11 mouse cellular contexts compared by ENCODE assay signal in genomic region chr5:143572195-143572594, GRCm38 (mm10). TPM values are rescaled to one million over a fixed set of nuclear protein-coding genes. Genes with fewer than 3 reads are reported as not detected.
DNase-seq lines count a peak whose midpoint lies in the region; ATAC-seq and TF ChIP-seq lines count a peak whose summit lies in the region.
"Had no signal": no experiment of that assay in that cellular context is flagged by ENCODE, and none has a peak within 500 bp of the region (broad histone marks: within the 10 kb centered on the region; RNA-seq: fewer than 3 reads in every experiment).

No protein-coding gene starts in this region.

- DNase-seq in embryonic facial prominence, embryonic 11.5 days (ENCODE audit: low spot score): peak; percentile 9
- no peak for DNase-seq in embryonic facial prominence, embryonic 10.5 days (ENCODE audit: low spot score)
- DNase-seq in kidney, postnatal 0 days (ENCODE audit: low spot score): peak; percentile 92
- no peak for DNase-seq in thymus, postnatal 0 days (ENCODE audit: low spot score)
- DNase-seq: B cell, adult 2 months had no signal

- H3K4me1 ChIP-seq in embryonic facial prominence, embryonic 11.5 days (ENCODE audit: control insufficient read depth, insufficient read depth, low read length): no peaks in the 10 kb centered on the region
- H3K4me1 ChIP-seq in embryonic facial prominence, embryonic 10.5 days: peaks cover 4% of the 10 kb centered on the region; the same call in 1 of the 2 replicates
- peaks cover 19% of the 10 kb centered on the region for H3K4me1 ChIP-seq in heart, embryonic 13.5 days
- H3K4me1 ChIP-seq in kidney, postnatal 0 days (replicated peaks; ENCODE audit: insufficient read depth, low read length): no peaks in the 10 kb centered on the region
- 0 out of 2 replicates have a peak, but pooled peaks cover 5% of the 10 kb centered on the region for H3K4me1 ChIP-seq in stomach, embryonic 15.5 days
- no peaks in the 10 kb centered on the region for H3K4me1 ChIP-seq in forebrain, embryonic 13.5 days
- H3K4me1 ChIP-seq: neural tube, embryonic 13.5 days had no signal

- H3K9ac ChIP-seq in embryonic facial prominence, embryonic 11.5 days (replicated peaks; ENCODE audit: low read length): no peak overlapping the region
- no peak overlapping the region for H3K9ac ChIP-seq in heart, embryonic 13.5 days
- H3K9ac ChIP-seq in kidney, postnatal 0 days (ENCODE audit: low read depth, low read length): no peak overlapping the region
- H3K9ac ChIP-seq in stomach, embryonic 15.5 days: no peak overlapping the region
- H3K9ac ChIP-seq in forebrain, embryonic 13.5 days: no peak overlapping the region
- H3K9ac ChIP-seq: limb, embryonic 13.5 days; neural tube, embryonic 13.5 days had no signal

- H3K27me3 ChIP-seq in embryonic facial prominence, embryonic 11.5 days (ENCODE audit: control insufficient read depth, insufficient read depth, low read length): no peaks in the 10 kb centered on the region
- no peaks in the 10 kb centered on the region for H3K27me3 ChIP-seq in embryonic facial prominence, embryonic 10.5 days (replicated peaks; ENCODE audit: low read depth, poor library complexity, severe bottlenecking)
- no peaks in the 10 kb centered on the region for H3K27me3 ChIP-seq in heart, embryonic 13.5 days (replicated peaks)
- H3K27me3 ChIP-seq in kidney, postnatal 0 days (ENCODE audit: insufficient read depth, low read length): no peaks in the 10 kb centered on the region
- H3K27me3 ChIP-seq in stomach, embryonic 15.5 days (replicated peaks): no peaks in the 10 kb centered on the region
- no peaks in the 10 kb centered on the region for H3K27me3 ChIP-seq in forebrain, embryonic 13.5 days
- H3K27me3 ChIP-seq: limb, embryonic 13.5 days; neural tube, embryonic 13.5 days had no signal

- no peak overlapping the region for H3K4me2 ChIP-seq in embryonic facial prominence, embryonic 11.5 days (ENCODE audit: low read depth, low read length)
- H3K4me2 ChIP-seq in heart, embryonic 13.5 days: no peak overlapping the region
- H3K4me2 ChIP-seq in kidney, postnatal 0 days (ENCODE audit: low read length): no peak overlapping the region
- H3K4me2 ChIP-seq in stomach, embryonic 15.5 days: no peak overlapping the region
- no peak overlapping the region for H3K4me2 ChIP-seq in forebrain, embryonic 13.5 days
- H3K4me2 ChIP-seq: limb, embryonic 13.5 days; neural tube, embryonic 13.5 days had no signal

- ATAC-seq in embryonic facial prominence, embryonic 11.5 days (replicated peaks; ENCODE audit: insufficient number of reproducible peaks, low FRiP score, low TSS enrichment, low read depth): no peak
- no peak for ATAC-seq in heart, embryonic 13.5 days (ENCODE audit: extremely low read depth, insufficient number of reproducible peaks, low FRiP score, low TSS enrichment)
- peak; percentile 61 for ATAC-seq in kidney, postnatal 0 days (replicated peaks; ENCODE audit: low FRiP score, low read depth)
- ATAC-seq in stomach, embryonic 15.5 days (ENCODE audit: insufficient read depth, low FRiP score, low read depth): peak; percentile 27
- no peak for ATAC-seq in cerebellum, adult (ENCODE audit: insufficient number of reproducible peaks, low FRiP score, low TSS enrichment)
- ATAC-seq in forebrain, embryonic 13.5 days: no peak

- TF ChIP-seq CTCF in kidney, postnatal 0 days (IDR thresholded peaks at IDR 0.05; ENCODE audit: low read depth): no peak

- no peak overlapping the region for H3K27ac ChIP-seq in embryonic facial prominence, embryonic 11.5 days (replicated peaks; ENCODE audit: low read depth, low read length)
- H3K27ac ChIP-seq in embryonic facial prominence, embryonic 10.5 days (replicated peaks): no peak overlapping the region
- peak overlapping the region; percentile 44 for H3K27ac ChIP-seq in heart, embryonic 13.5 days (replicated peaks)
- peak overlapping the region; percentile 77 for H3K27ac ChIP-seq in kidney, postnatal 0 days
- peak overlapping the region; percentile 63 for H3K27ac ChIP-seq in stomach, embryonic 15.5 days
- H3K27ac ChIP-seq in forebrain, embryonic 13.5 days: no peak overlapping the region
- H3K27ac ChIP-seq: limb, embryonic 13.5 days; neural tube, embryonic 13.5 days had no signal

- 74% methylated on average over 5 of the region's 5 CpGs for WGBS in embryonic facial prominence, embryonic 11.5 days
- 74% methylated on average over 5 of the region's 5 CpGs for WGBS in embryonic facial prominence, embryonic 10.5 days
- 59% methylated on average over 5 of the region's 5 CpGs for WGBS in heart, embryonic 13.5 days
- WGBS in kidney, postnatal 0 days: 53% methylated on average over 5 of the region's 5 CpGs
- WGBS in stomach, embryonic 15.5 days: 46% methylated on average over 5 of the region's 5 CpGs
- WGBS in forebrain, embryonic 13.5 days: 88% methylated on average over 5 of the region's 5 CpGs

- no peaks in the 10 kb centered on the region for H3K9me3 ChIP-seq in embryonic facial prominence, embryonic 11.5 days (replicated peaks; ENCODE audit: control insufficient read depth, low read length)
- H3K9me3 ChIP-seq in embryonic facial prominence, embryonic 10.5 days: no peaks in the 10 kb centered on the region
- no peaks in the 10 kb centered on the region for H3K9me3 ChIP-seq in heart, embryonic 13.5 days
- no peaks in the 10 kb centered on the region for H3K9me3 ChIP-seq in kidney, postnatal 0 days (replicated peaks; ENCODE audit: low read length)
- no peaks in the 10 kb centered on the region for H3K9me3 ChIP-seq in stomach, embryonic 15.5 days
- no peaks in the 10 kb centered on the region for H3K9me3 ChIP-seq in forebrain, embryonic 13.5 days (replicated peaks)
- H3K9me3 ChIP-seq: limb, embryonic 13.5 days; neural tube, embryonic 13.5 days had no signal

- no peak overlapping the region for H3K4me3 ChIP-seq in embryonic facial prominence, embryonic 11.5 days (ENCODE audit: low read depth, low read length)
- H3K4me3 ChIP-seq in embryonic facial prominence, embryonic 10.5 days: no peak overlapping the region
- H3K4me3 ChIP-seq in heart, embryonic 13.5 days: no peak overlapping the region
- H3K4me3 ChIP-seq in kidney, postnatal 0 days (replicated peaks; ENCODE audit: low read depth, low read length): no peak overlapping the region
- H3K4me3 ChIP-seq in stomach, embryonic 15.5 days (replicated peaks): no peak overlapping the region
- no peak overlapping the region for H3K4me3 ChIP-seq in forebrain, embryonic 13.5 days
- H3K4me3 ChIP-seq: limb, embryonic 13.5 days; neural tube, embryonic 13.5 days had no signal

- no peaks in the 10 kb centered on the region for H3K36me3 ChIP-seq in embryonic facial prominence, embryonic 11.5 days (replicated peaks; ENCODE audit: control insufficient read depth, insufficient read depth, low read depth, low read length)
- H3K36me3 ChIP-seq in embryonic facial prominence, embryonic 10.5 days (replicated peaks): no peaks in the 10 kb centered on the region
- no peaks in the 10 kb centered on the region for H3K36me3 ChIP-seq in heart, embryonic 13.5 days
- no peaks in the 10 kb centered on the region for H3K36me3 ChIP-seq in kidney, postnatal 0 days (ENCODE audit: insufficient read depth, low read length)
- H3K36me3 ChIP-seq in stomach, embryonic 15.5 days: no peaks in the 10 kb centered on the region
- no peaks in the 10 kb centered on the region for H3K36me3 ChIP-seq in forebrain, embryonic 13.5 days (ENCODE audit: poor library complexity, severe bottlenecking)
- H3K36me3 ChIP-seq: limb, embryonic 13.5 days; neural tube, embryonic 13.5 days had no signal

RNA-seq across cellular contexts. Expression of gene Rac1, which starts 44.4 kb away (rescaled TPM):
- 521 and 540 TPM in 2 replicates for polyA plus RNA-seq in embryonic facial prominence, embryonic 11.5 days (2014; fragmentation: Nextera tagmentation; extraction: Ambion mirVana)
- 400 and 407 TPM in 2 replicates for polyA plus RNA-seq in embryonic facial prominence, embryonic 10.5 days (2016; fragmentation: Nextera tagmentation; extraction: Ambion mirVana)
- polyA plus RNA-seq in heart, embryonic 13.5 days (2015; fragmentation: Nextera tagmentation; extraction: Ambion mirVana): 352 and 355 TPM in 2 replicates
- polyA plus RNA-seq in kidney, postnatal 0 days (2015; fragmentation: Nextera tagmentation; extraction: Ambion mirVana): 453 and 458 TPM in 2 replicates
- 425 and 464 TPM in 2 replicates for polyA plus RNA-seq in stomach, embryonic 15.5 days (2015; fragmentation: Nextera tagmentation; extraction: Ambion mirVana)
- 419 and 434 TPM in 2 replicates for polyA plus RNA-seq in thymus, postnatal 0 days (2015; fragmentation: Nextera tagmentation; extraction: Ambion mirVana)
- polyA plus RNA-seq in forebrain, embryonic 13.5 days (2015; fragmentation: Nextera tagmentation; extraction: Ambion mirVana): 322 and 336 TPM in 2 replicates

RNA-seq across cellular contexts. Expression of gene Cyth3, which starts 50.1 kb away (rescaled TPM):
- polyA plus RNA-seq in embryonic facial prominence, embryonic 11.5 days (2014; fragmentation: Nextera tagmentation; extraction: Ambion mirVana): 38.5 and 41.8 TPM in 2 replicates
- 40.4 and 48.1 TPM in 2 replicates for polyA plus RNA-seq in embryonic facial prominence, embryonic 10.5 days (2016; fragmentation: Nextera tagmentation; extraction: Ambion mirVana)
- polyA plus RNA-seq in heart, embryonic 13.5 days (2015; fragmentation: Nextera tagmentation; extraction: Ambion mirVana): 36.8 and 41.4 TPM in 2 replicates
- 74.3 and 76.7 TPM in 2 replicates for polyA plus RNA-seq in kidney, postnatal 0 days (2015; fragmentation: Nextera tagmentation; extraction: Ambion mirVana)
- polyA plus RNA-seq in stomach, embryonic 15.5 days (2015; fragmentation: Nextera tagmentation; extraction: Ambion mirVana): 49.8 and 53.9 TPM in 2 replicates
- 13.8 and 17.2 TPM in 2 replicates for polyA plus RNA-seq in thymus, postnatal 0 days (2015; fragmentation: Nextera tagmentation; extraction: Ambion mirVana)
- polyA plus RNA-seq in forebrain, embryonic 13.5 days (2015; fragmentation: Nextera tagmentation; extraction: Ambion mirVana): 24.0 and 26.4 TPM in 2 replicates

Comparison
In these comparisons a context has a peak if more than half of its experiments do, and no peak if none do; other contexts are left out.
1. DNase-seq: peak in embryonic facial prominence, embryonic 11.5 days (single experiment) and kidney, postnatal 0 days (single experiment); none in embryonic facial prominence, embryonic 10.5 days (single experiment) and thymus, postnatal 0 days (single experiment).
2. ATAC-seq: peak in kidney, postnatal 0 days (single experiment) and stomach, embryonic 15.5 days (single experiment); none in embryonic facial prominence, embryonic 11.5 days (single experiment), heart, embryonic 13.5 days (single experiment), cerebellum, adult (single experiment) and forebrain, embryonic 13.5 days (single experiment).
3. H3K27ac ChIP-seq: peak in heart, embryonic 13.5 days (single experiment), kidney, postnatal 0 days (single experiment) and stomach, embryonic 15.5 days (single experiment); none in embryonic facial prominence, embryonic 11.5 days (single experiment), embryonic facial prominence, embryonic 10.5 days (single experiment) and forebrain, embryonic 13.5 days (single experiment).